Mouse (Mus musculus) cerebellum, adult 2 months (tissue): ENCODE measurements at regions not wholly inside any gene's neighbourhood (a gene's known extent, or its start where the extent isn't known, plus 50 kb on each side); places are given as distances from the start of the nearest gene placed in this dataset.

Source experiments
- CTCF ChIP-seq: fragments of 200-500 bp; IDR thresholded peaks from 2 replicates; pipeline ENCODE4 v1.5.1; 2011; ENCODE audit warnings: low read depth, mild to moderate bottlenecking, control low read depth, low read length, moderate library complexity, borderline replicate concordance; ENCODE audit not compliant: insufficient read depth
- POLR2A ChIP-seq: fragments of 200-500 bp; IDR thresholded peaks from 2 replicates; pipeline ENCODE4 v1.6.1; 2011; ENCODE audit warnings: low read length, control low read depth, borderline replicate concordance; ENCODE audit not compliant: insufficient read depth

GRCm38 (mm10) chr8:113532881-113533280 is 102.5 kb upstream of the Mon1b start:
- TF ChIP-seq CTCF (no peak), POLR2A (no peak)
